Mouse (Mus musculus) c-Kit-negative CD71-positive TER-119-positive erythroid progenitor cells, embryonic 14.5 days (primary cell): ENCODE data around the gene Pou6f1.
A peak's percentile ranks its signal among the peaks of the same experiment; 100 is the strongest.
"Not testable (repeated sequence)": the region's sequence is repeated elsewhere in the genome, so short reads cannot be mapped to it uniquely, and the experiment has no call there.

Experiments
- DNase-seq: peaks from one replicate; pipeline ENCODE4 v3.0.0-alpha.2; 2013; ENCODE audit warnings: low read depth, low spot score

Pou6f1 gene

DNA sequence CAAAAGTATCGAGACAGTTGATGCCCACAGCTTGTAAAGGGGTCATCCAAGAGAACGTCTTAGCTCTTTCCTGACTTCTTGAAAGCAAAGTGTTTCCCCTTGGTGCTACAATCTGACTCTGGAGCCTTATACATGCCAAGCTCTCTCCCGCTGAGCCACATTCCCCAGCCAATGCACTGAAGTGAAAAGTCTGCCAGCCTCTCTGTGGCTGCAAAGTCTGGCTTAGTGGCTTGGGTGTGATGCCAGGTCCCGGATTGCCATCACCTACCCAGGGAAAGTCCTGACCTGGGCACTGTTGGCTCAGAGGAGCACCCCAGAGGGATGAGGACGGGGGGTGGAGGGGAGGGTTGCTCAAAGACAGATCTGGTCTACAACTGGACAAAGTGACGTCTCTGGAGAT is 23.0 kb downstream of the Pou6f1 start:
- DNase-seq = no peak

DNA sequence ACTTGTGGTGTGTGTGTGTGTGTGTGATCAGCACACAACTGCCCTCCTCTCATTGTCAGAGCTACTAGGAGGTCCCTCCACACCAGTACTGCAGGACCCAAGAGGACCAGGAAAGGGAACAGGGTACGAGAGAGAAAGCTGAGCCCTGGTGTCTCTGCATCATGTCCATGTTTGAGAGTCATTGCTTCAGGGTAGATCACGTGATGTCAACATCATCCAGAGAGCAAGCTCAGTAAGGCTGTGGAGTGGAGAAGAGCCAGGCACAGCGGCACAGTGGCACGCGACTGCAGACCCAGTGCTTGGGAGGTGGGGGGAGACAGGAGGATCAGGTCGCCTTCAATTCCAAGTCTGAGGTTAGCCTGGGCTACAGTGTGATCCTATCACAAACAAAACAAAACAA is 23.4 kb downstream of the Pou6f1 start:
- DNase-seq = no peak

- no peak for DNase-seq
Measured at GRCm38 (mm10) chr15:100575366-100575765, 24.4 kb downstream of the Pou6f1 start.

- DNase-seq = no peak
Measured at GRCm38 (mm10) chr15:100574378-100574777, 25.4 kb downstream of the Pou6f1 start.

DNA sequence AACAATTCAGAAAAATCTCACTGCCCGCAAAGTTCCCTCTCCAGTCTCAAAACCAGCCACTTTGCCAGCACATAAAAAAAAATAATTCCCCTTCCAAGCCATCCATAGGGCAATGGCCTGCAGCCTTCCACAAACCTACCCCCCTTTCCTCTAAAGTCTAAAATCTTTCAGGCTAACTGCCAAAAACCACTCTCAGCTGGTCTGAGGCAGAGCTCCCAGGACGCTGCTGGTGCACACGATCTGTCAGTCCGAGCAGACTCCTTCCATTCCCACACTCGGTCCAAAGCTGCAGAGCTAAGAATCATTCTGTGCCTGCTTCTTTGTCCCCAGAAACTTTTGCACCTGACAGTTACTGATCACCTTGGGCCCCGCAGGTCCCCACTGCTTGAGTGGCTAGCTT is 25.8 kb downstream of the Pou6f1 start:
- DNase-seq = no peak

- no peak for DNase-seq
Measured at GRCm38 (mm10) chr15:100569239-100569638, 30.5 kb downstream of the Pou6f1 start.

GRCm38 (mm10) chr15:100566531-100566930 is 33.3 kb downstream of the Pou6f1 start:
- no peak for DNase-seq

- peak; percentile 30 for DNase-seq
Measured at GRCm38 (mm10) chr15:100557705-100558433, 41.9 kb downstream of the Pou6f1 start.

- no peak for DNase-seq
Measured at GRCm38 (mm10) chr15:100556378-100556777, 43.4 kb downstream of the Pou6f1 start.

DNA sequence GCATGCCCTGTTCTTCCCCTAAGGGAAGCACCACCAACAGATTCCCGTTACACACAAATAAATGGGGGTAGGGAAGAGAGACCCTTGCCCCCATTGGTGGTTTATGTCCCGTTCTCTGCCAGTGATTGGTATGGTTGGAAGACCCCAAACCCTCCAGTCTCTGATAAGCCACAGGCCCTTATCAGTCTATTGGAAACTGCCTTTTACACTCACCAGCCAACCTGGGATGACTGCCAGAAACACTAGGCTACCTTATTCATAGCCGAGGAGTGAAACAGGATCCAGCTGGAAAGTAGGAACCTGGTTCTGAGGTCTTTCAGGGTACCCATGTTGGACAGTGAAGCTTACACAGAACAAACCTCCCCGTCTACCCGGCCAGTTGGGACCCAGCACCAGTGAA is 43.8 kb downstream of the Pou6f1 start:
- no peak for DNase-seq

- DNase-seq = peak; percentile 95
Measured at GRCm38 (mm10) chr15:100551326-100552307, 48.2 kb downstream of the Pou6f1 start, which contains the start of gene Tfcp2. Tfcp2 (minus strand) TSS chr15:100552008.

- DNase-seq = no peak
Measured at GRCm38 (mm10) chr15:100550280-100550679, 49.5 kb downstream of the Pou6f1 start.

- DNase-seq = not testable (repeated sequence)
Measured at GRCm38 (mm10) chr15:100543651-100544030, 56.1 kb downstream of the Pou6f1 start.

GRCm38 (mm10) chr15:100542876-100543650 is 56.7 kb downstream of the Pou6f1 start:
- not testable (repeated sequence) for DNase-seq

GRCm38 (mm10) chr15:100541426-100541825 is 58.4 kb downstream of the Pou6f1 start:
- no peak for DNase-seq

GRCm38 (mm10) chr15:100541001-100541400 is 58.8 kb downstream of the Pou6f1 start:
- DNase-seq = not testable (repeated sequence)

DNA sequence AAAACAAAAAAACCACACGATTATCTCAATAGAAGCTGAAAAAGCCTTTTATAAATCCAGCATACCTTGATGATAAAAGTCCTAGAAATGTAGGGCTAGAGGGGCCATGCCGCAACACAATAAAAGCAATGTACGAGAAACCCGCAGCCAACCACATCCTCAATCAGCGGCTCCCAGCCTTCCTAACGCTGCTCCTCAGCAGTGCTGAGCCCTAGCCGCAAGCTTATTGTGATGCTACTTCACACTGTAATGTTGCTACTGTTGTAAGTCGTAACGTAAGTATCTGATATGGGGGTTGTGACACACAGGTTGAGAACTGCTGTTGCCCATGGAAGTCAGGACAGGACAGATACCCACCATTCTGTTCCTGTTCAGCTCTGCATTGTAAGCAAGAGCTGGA is 60.4 kb downstream of the Pou6f1 start:
- no peak for DNase-seq

- DNase-seq = no peak
Measured at GRCm38 (mm10) chr15:100537913-100538312, 61.9 kb downstream of the Pou6f1 start.

DNA sequence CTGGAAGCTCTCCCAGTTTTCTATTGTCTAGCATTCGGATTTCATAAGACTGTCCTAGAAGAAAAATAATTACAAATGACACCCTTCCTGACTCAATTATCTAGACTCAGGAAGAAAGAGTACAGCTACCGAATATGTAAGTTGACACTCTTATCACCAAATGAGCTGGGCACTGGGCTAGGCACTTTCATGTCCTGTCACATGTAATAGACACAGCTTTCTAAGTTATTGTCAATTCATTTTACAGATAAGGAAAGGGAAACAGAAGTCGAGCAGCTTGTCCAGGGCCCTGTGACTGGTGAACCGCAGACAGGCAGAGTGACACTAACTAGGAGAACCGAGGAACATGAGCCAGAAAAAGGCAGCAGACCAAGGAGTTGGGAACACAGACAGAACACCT is 71.9 kb downstream of the Pou6f1 start:
- no peak for DNase-seq

DNA sequence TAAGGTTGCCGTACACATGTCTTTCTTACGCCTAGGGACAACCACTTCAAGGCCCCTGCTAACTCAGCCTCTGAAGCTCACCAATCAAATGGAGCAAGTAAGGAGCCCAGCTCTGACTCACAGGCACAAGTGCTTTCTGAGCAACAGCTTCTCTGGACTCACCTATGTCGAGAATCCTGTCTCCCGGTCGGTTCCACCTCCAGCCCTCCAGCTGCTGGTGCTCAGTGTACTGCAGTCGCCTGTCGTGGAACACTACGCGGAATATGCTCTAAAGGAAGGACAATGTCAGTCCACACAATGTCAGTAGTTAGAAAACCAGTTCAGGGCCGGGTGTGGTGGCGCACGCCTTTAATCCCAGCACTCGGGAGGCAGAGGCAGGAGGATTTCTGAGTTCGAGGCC is 74.4 kb downstream of the Pou6f1 start:
- DNase-seq = no peak
